Mouse (Mus musculus) embryonic facial prominence, embryonic 10.5 days (tissue): ENCODE results near the gene B3gntl1. TPM values are rescaled to one million over a fixed set of nuclear protein-coding genes. Genes with fewer than 3 reads are reported as not detected.

ENCODE experiments used
- DNase-seq: peaks from one replicate; pipeline ENCODE4 v3.0.0-alpha.2; 2017; ENCODE audit warnings: low spot score
- H3K27ac ChIP-seq: fragments of 300-500 bp; sonication (generic); replicated peaks from 2 replicates; pipeline ENCODE4 v1.5.1; 2016; ENCODE audit warnings: mild to moderate bottlenecking
- H3K27me3 ChIP-seq: fragments of 300-500 bp; sonication (generic); replicated peaks from 2 replicates; pipeline ENCODE4 v1.6.1; 2016; ENCODE audit warnings: low read depth, mild to moderate bottlenecking; ENCODE audit not compliant: poor library complexity, severe bottlenecking
- H3K36me3 ChIP-seq: fragments of 300-500 bp; sonication (generic); replicated peaks from 2 replicates; pipeline ENCODE4 v1.6.1; 2016; ENCODE audit warnings: mild to moderate bottlenecking, moderate library complexity
- H3K4me1 ChIP-seq: fragments of 300-500 bp; sonication (generic); 2 replicates; pipeline ENCODE4 v1.6.1; 2016
- H3K4me3 ChIP-seq: fragments of 300-500 bp; sonication (generic); 2 replicates; pipeline ENCODE4 v1.5.1; 2016; ENCODE audit warnings: mild to moderate bottlenecking, moderate library complexity
- H3K9me3 ChIP-seq: fragments of 300-500 bp; sonication (generic); 2 replicates; pipeline ENCODE4 v1.6.1; 2016; ENCODE audit warnings: mild to moderate bottlenecking
- WGBS: fragments of 180-500 bp; shearing (Covaris S2); methylation state at CpG from one replicate; pipeline ENCODE4 v1.1.7; 2016; 5-methylcytosine and 5-hydroxymethylcytosine counted together
- polyA plus RNA-seq: library from polyadenylated mRNA; unstranded; fragments of >200 nt; fragmentation: Nextera tagmentation; extraction: Ambion mirVana; gene quantifications from 2 replicates; pipeline ENCODE4 v1.2.1, GENCODE M21; 2016

B3gntl1 gene
- polyA plus RNA-seq, 1 experiment from 2014 or later, result 6.6 TPM

- no peaks in the 10 kb centered on the region for H3K4me1 ChIP-seq
- H3K36me3 ChIP-seq, result peaks cover 27% of the 10 kb centered on the region
- no peak overlapping the region for H3K4me3 ChIP-seq
- H3K9me3 ChIP-seq, result no peaks in the 10 kb centered on the region
- 81% methylated on average over 4 of the region's 4 CpGs for WGBS
- no peak for DNase-seq
- no peak overlapping the region for H3K27ac ChIP-seq
- no peaks in the 10 kb centered on the region for H3K27me3 ChIP-seq
Measured at GRCm38 (mm10) chr11:121630406-121630805, 42.5 kb downstream of the B3gntl1 start.

DNA sequence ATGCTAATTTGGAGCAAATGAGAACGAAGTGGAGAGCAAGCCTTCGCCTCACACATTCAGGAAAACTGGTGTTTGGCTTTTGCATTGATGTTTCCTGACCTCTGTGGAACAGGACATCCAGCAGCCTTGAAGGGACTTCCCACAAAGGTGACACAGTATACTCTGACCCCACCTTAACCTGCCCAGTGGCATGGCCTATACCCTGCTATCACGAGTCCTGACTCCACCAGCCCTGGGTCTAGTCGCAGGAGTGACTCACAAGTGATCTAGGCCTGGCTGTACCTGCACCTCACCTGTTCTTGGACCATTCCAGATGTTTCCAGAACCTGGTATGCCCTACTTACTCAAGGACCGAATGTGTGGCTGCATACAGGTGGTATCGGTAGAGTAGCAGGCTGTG is 43.4 kb downstream of the B3gntl1 start:
- Histone ChIP-seq H3K4me1 (no peaks in the 10 kb centered on the region), H3K9me3 (no peaks in the 10 kb centered on the region), H3K27me3 (no peaks in the 10 kb centered on the region), H3K36me3 (peaks cover 27% of the 10 kb centered on the region), H3K4me3 (no peak overlapping the region), H3K27ac (no peak overlapping the region)
- WGBS, result 95% methylated on average over 6 of the region's 6 CpGs
- no peak for DNase-seq

GRCm38 (mm10) chr11:121627521-121627920 is 45.4 kb downstream of the B3gntl1 start:
- DNase-seq, result no peak
- WGBS, result 91% methylated on average over 5 of the region's 5 CpGs

DNA sequence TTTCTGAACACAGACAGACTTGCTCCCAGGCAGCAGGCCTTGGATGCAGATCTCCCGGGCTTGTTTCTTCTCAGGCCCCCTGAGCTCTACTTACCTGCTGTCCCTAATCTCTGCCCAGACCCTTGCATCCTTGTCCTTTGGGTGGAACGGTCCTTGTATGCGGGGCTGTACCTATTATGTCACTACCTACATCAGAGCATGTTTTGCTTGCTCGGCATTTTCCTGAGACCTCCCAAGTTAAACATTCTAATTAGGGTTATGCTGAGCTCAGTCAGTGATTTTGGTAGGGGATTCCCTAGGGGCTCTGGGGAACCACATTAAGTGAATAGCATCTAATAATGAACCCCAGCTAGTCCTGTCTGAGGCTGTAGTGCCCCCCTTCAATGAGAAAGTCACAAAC is 47.9 kb downstream of the B3gntl1 start:
- H3K4me3 ChIP-seq, result no peak overlapping the region
- H3K9me3 ChIP-seq, result no peaks in the 10 kb centered on the region
- no peak for DNase-seq
- no peak overlapping the region for H3K27ac ChIP-seq
- H3K4me1 ChIP-seq, result no peaks in the 10 kb centered on the region
- peaks cover 60% of the 10 kb centered on the region for H3K36me3 ChIP-seq
- H3K27me3 ChIP-seq, result no peaks in the 10 kb centered on the region
- WGBS, result 88% methylated on average over 4 of the region's 4 CpGs

More at GRCm38 (mm10) chr11:121627521-121627920, 45.4 kb downstream of the B3gntl1 start:
- H3K27ac ChIP-seq, result no peak overlapping the region
- H3K36me3 ChIP-seq, result peaks cover 44% of the 10 kb centered on the region
- no peak overlapping the region for H3K4me3 ChIP-seq
- no peaks in the 10 kb centered on the region for H3K27me3 ChIP-seq
- H3K9me3 ChIP-seq, result no peaks in the 10 kb centered on the region
- no peaks in the 10 kb centered on the region for H3K4me1 ChIP-seq

GRCm38 (mm10) chr11:121617371-121617770 is 55.6 kb downstream of the B3gntl1 start:
- no peak for DNase-seq
- no peak overlapping the region for H3K4me3 ChIP-seq
- 92% methylated on average over 1 of the region's 1 CpGs for WGBS
- peaks cover 85% of the 10 kb centered on the region for H3K36me3 ChIP-seq
- no peaks in the 10 kb centered on the region for H3K27me3 ChIP-seq
- no peaks in the 10 kb centered on the region for H3K4me1 ChIP-seq
- H3K9me3 ChIP-seq, result 0 out of 2 replicates have a peak, but pooled peaks cover 3% of the 10 kb centered on the region
- no peak overlapping the region for H3K27ac ChIP-seq

- Histone ChIP-seq H3K27me3 (no peaks in the 10 kb centered on the region), H3K36me3 (peaks cover 79% of the 10 kb centered on the region), H3K4me1 (no peaks in the 10 kb centered on the region), H3K4me3 (no peak overlapping the region), H3K27ac (no peak overlapping the region), H3K9me3 (0 out of 2 replicates have a peak, but pooled peaks cover 3% of the 10 kb centered on the region)
- no peak for DNase-seq
Measured at GRCm38 (mm10) chr11:121616501-121616900, 56.5 kb downstream of the B3gntl1 start.

DNA sequence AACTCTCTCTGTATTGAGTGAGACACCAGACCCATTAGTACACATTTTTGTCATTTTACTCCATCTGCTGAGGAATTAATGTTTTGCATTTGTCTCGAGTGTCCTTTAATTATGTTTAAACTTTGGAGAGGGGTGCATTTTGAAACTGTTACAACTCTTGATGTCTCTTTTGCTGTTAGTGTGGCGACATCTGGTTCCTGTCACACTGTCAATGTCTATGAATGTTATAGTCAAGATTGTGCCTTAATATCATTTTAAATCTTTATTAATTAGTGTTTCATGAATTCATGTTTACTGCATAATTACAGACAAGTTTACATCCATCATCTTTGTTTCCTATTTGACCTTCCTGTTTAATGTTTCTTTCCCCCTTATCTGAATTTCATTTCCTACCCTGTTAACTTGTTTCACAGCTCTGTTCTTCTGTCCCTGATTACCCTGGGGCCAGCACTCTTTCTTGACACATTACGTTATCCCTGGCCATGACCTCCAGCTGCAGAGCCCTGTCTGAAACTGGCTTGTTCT is 56.9 kb downstream of the B3gntl1 start:
- Histone ChIP-seq H3K9me3 (0 out of 2 replicates have a peak, but pooled peaks cover 3% of the 10 kb centered on the region), H3K27ac (no peak overlapping the region), H3K36me3 (peaks cover 79% of the 10 kb centered on the region), H3K4me1 (no peaks in the 10 kb centered on the region), H3K27me3 (no peaks in the 10 kb centered on the region), H3K4me3 (no peak overlapping the region)
- WGBS, result 80% methylated on average over 3 of the region's 3 CpGs
- no peak for DNase-seq

- Histone ChIP-seq H3K4me1 (no peaks in the 10 kb centered on the region), H3K36me3 (peaks cover 73% of the 10 kb centered on the region), H3K27ac (no peak overlapping the region), H3K27me3 (no peaks in the 10 kb centered on the region), H3K4me3 (no peak overlapping the region), H3K9me3 (0 out of 2 replicates have a peak, but pooled peaks cover 3% of the 10 kb centered on the region)
- no peak for DNase-seq
Measured at GRCm38 (mm10) chr11:121610976-121611375, 62.0 kb downstream of the B3gntl1 start.

- DNase-seq, result no peak
- H3K27ac ChIP-seq, result no peak overlapping the region
- no peak overlapping the region for H3K4me3 ChIP-seq
- no peaks in the 10 kb centered on the region for H3K27me3 ChIP-seq
- no peaks in the 10 kb centered on the region for H3K9me3 ChIP-seq
- WGBS, result 95% methylated on average over 6 of the region's 6 CpGs
- no peaks in the 10 kb centered on the region for H3K4me1 ChIP-seq
- H3K36me3 ChIP-seq, result peaks cover 86% of the 10 kb centered on the region
Measured at GRCm38 (mm10) chr11:121605604-121606003, 67.3 kb downstream of the B3gntl1 start.

- H3K27me3 ChIP-seq, result no peaks in the 10 kb centered on the region
- peaks cover 83% of the 10 kb centered on the region for H3K36me3 ChIP-seq
- no peak overlapping the region for H3K4me3 ChIP-seq
- DNase-seq, result no peak
- H3K4me1 ChIP-seq, result no peaks in the 10 kb centered on the region
- H3K27ac ChIP-seq, result no peak overlapping the region
- H3K9me3 ChIP-seq, result no peaks in the 10 kb centered on the region
- WGBS, result 76% methylated on average over 3 of the region's 3 CpGs
Measured at GRCm38 (mm10) chr11:121601422-121601821, 71.5 kb downstream of the B3gntl1 start.

GRCm38 (mm10) chr11:121597254-121597653 is 75.7 kb downstream of the B3gntl1 start:
- no peaks in the 10 kb centered on the region for H3K27me3 ChIP-seq
- 91% methylated on average over 6 of the region's 6 CpGs for WGBS
- H3K36me3 ChIP-seq, result peaks cover 76% of the 10 kb centered on the region
- DNase-seq, result no peak
- H3K4me1 ChIP-seq, result no peaks in the 10 kb centered on the region
- H3K9me3 ChIP-seq, result no peaks in the 10 kb centered on the region
- no peak overlapping the region for H3K27ac ChIP-seq
- no peak overlapping the region for H3K4me3 ChIP-seq

DNA sequence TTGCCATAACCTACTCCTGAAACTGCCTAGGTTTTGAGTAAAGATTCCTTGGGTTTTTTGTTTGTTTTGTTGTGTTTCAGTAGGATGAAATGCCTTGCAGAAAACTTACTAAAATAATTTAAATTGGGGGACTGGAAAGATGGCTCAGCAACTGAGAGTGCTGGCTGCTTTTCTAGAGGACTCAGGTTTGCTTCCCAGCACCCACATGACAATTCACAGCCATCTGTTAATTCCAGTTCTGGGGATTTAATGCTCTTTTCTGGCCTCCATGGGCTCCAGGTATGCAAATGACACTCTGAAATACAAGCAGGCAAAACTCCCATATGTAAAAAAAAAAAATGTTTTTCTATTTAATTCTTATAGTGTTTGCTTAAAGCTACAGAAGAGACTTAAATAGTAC is 91.1 kb downstream of the B3gntl1 start:
- Histone ChIP-seq H3K4me1 (no peaks in the 10 kb centered on the region), H3K36me3 (peaks cover 33% of the 10 kb centered on the region), H3K9me3 (no peaks in the 10 kb centered on the region), H3K27ac (no peak overlapping the region), H3K27me3 (no peaks in the 10 kb centered on the region), H3K4me3 (no peak overlapping the region)
- DNase-seq, result no peak
